Mouse (Mus musculus) layer of hippocampus, postnatal 10 days (tissue): Measurements from ENCODE around the gene Wdr18. TPM values are rescaled to one million over a fixed set of nuclear protein-coding genes. Genes with fewer than 3 reads are reported as not detected.
A peak's percentile ranks its signal among the peaks of the same experiment; 100 is the strongest.

ENCODE experiments used
- DNase-seq, 2 experiments: peaks; one replicate each; pipeline ENCODE4 v3.0.0; 2021; ENCODE audit warnings: low spot score in 2 of 2
- total RNA-seq, 2 experiments: library from RNA; stranded (reverse); gene quantifications; 2 replicates each; pipeline ENCODE4 v1.2.3; 2021

The Wdr18 gene
- total RNA-seq, 2 experiments from 2014 or later, result 41.8 to 46.5 TPM

GRCm38 (mm10) chr10:79976071-79976721 is 16.2 kb downstream of the Wdr18 start:
- DNase-seq, result no peak

DNA sequence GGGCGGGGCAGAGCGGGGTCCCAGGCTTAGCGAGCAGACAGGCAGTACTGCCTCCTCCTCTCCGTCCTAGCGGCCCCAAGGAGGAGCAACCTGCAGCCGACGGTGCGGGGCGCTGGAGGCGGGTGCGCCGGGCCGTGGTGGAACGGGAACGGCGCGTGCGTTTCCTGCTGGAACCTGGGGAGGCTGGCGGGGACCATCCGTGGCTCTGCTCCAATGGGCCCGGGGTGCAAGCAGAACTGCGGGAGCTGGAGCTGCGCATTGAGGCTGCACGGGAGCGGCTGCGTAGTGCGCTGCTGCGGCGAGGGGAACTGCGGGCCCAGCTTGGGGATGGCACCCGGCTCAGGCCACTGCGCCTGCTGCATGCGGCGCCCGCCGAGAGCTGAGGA is 16.8 kb downstream of the Wdr18 start:
- no peak for DNase-seq

DNA sequence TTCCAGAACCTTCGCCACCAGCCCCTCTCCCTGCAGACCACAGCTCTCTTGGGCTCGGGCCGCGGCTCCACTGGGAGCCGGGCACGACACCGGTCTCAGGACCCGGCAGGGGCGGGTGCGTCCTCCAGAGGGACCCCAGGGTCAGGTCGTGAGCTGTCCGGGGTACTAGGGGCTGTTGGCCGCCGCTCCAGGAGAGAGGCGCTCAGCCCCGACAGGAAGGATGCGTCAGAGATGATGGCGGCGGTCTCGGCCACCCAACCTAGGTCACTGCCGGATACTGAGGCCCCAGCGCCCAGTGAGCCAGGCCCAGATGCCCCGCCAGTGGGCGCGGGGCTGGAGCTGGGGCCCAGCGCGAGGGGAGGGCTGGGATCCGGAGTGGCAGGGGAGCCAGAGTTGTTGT is 17.4 kb downstream of the Wdr18 start:
- DNase-seq, result no peak

- DNase-seq, result no peak
Observed at GRCm38 (mm10) chr10:79978061-79978460, 18.1 kb downstream of the Wdr18 start.

DNA sequence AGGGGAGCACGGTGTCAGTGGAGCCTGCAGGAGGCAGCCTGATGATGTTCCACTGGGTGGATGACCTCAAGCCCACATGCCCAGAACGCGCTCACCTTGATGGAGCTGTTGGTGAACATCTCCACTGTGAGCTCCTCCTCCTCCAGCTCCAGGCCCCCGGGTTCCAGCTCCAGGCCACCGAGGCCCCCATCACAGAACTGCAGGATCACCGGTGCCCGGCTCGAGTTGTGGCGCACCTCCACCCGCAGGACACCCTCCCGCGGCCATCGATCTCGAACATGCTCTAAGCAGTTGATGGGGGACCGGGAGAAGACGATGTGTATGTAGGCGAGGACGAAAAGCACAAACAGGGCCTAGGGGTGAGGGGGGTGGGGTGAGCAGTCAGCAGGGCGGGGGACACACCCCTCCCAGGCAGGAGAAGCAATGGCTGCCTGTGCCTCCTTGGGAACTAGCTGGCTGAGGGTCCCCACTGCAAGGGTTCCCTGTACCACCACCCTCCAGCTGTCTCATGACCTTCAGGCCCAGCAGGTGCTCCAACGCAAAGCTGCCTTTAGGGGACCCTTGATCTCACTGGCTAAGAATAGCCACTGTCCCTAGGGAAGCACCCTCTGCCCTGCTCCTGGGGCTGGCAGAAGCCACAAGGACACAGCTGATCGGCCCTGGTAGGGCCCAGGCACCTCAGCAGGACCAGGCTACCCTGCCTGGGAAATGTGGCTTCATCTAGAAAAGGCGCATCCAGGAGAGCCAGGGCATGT is 19.6 kb downstream of the Wdr18 start:
- DNase-seq, result no peak

- no peak for DNase-seq
Observed at GRCm38 (mm10) chr10:79983205-79983604, 23.3 kb downstream of the Wdr18 start.

DNA sequence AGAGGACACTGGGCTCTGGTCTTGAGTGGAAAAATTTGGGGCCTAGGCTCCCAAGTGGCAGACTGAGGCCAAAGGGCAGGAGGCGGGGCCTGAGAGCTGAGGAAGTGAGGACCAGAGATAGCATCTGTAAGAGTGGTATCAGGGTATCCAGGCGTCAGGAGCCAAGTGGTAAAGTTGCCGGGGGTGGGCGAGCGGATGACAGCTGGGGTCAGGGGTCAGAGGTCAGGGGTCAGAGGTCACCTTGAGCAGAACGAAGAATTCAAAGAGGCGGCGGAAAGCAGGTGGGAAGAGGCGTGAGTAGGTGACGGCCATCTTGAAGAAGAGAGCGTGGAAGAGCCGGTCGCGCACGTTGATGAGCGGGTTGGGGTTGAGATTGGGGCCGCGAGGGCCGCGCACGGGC is 23.7 kb downstream of the Wdr18 start:
- DNase-seq, result peak; percentile 74 to 81

DNA sequence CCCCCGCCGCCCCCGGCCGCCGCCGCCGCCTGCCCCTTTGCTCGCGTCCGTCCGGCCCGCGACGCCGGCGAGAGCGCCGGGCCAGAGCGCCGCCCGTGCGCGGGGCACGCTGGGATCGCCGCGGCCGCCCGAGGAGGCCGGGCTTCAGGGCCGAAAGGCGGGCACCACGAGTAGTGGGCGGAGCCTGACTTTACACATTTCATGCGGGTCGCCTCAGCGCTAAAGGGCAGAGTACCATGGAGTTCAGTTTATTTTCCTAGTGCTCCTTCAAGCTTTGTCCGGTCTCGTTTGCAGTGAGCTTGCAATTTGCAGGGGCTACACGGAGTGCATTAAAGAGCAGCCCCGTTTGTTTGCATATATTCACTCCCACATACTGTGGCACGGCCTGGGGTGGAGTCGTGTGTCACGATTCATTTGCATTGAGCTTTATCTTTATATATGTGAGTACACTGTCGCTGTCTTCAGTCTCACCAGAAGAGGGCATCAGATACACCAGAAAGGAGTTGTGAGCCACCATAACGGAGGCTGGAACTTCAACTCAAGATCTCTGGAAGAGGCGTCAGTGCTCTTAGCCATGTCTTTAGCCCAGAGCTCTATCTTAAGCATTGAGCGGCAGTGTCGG is 24.4 kb downstream of the Wdr18 start, which contains the start of gene Tmem259:
TSS of gene Tmem259 (minus strand) at position 136 of the 622 bp plus-strand sequence.
- DNase-seq, result peak; percentile 78 to 85

GRCm38 (mm10) chr10:79984871-79985270 is 24.9 kb downstream of the Wdr18 start:
- DNase-seq, result peak; percentile 91 to 92

GRCm38 (mm10) chr10:79985334-79986231 is 25.6 kb downstream of the Wdr18 start:
- peak; percentile 53 to 59 for DNase-seq

GRCm38 (mm10) chr10:79986232-79986878 is 26.4 kb downstream of the Wdr18 start:
- DNase-seq, result no peak

- peak; percentile 92 to 94 for DNase-seq
Observed at GRCm38 (mm10) chr10:79986963-79987362, 27.0 kb downstream of the Wdr18 start.

DNA sequence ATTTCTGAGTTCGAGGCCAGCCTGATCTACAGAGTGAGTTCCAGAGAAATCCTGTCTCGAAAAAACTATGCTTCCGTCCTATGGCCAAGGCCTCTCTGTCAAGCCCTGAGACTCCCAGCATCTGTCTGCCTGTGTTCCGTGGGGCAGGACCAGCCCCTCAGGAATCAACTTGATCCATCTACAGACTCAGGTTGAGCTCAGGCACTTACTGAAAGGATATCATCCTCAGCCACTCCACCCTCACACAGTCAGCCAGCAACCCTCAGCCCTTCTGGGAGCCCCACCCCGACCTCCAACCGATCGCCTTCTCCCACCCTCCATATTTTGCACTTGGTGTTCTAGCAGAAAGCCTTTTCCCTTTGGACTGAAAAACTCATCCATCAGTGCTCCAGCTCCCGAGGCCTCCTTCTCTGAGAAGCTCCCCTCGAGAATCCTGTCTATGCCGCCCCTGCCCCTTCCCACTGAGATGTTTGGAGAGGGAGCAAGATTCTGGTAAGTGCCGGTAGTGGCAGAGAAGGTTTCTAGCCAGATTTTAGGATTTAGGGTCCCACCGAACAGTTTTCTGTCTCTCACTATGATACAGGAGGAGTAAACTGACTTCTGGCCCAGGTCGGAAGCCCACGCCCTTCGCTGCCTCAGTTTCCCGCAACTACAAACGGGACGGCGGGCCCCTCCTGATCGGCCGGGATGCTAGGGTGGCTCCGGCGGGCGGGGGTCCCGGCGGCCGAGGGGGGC is 28.0 kb downstream of the Wdr18 start:
- DNase-seq, result no peak

- no peak for DNase-seq
Observed at GRCm38 (mm10) chr10:79988506-79989271, 28.7 kb downstream of the Wdr18 start, which contains the start of gene Cnn2. Gene Cnn2, plus strand, starts transcription at chr10:79988584.

DNA sequence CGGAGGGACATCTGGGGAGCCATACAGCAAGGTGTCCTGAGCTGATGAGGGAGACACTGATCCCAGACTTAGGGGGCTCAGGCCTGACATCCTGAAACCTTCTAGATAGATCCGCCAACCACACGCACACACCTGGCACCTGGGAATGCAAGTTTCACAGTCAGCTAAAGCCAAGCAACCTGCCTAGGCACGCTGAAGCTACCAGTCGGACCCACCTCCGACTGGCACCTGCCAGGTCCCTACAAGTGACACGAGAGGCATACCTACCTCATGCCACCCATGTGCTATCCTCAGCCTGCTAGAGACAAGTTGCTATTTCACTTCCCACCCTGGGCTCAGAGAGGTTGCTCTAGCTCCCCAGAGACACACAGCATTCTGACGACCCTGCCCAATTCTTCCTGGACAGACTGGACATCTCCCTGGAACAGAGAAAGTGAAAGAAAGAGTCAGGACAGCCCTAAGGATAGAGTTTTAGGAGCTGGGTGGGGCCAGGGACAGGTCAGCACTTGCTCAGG is 29.4 kb downstream of the Wdr18 start:
- no peak for DNase-seq

DNA sequence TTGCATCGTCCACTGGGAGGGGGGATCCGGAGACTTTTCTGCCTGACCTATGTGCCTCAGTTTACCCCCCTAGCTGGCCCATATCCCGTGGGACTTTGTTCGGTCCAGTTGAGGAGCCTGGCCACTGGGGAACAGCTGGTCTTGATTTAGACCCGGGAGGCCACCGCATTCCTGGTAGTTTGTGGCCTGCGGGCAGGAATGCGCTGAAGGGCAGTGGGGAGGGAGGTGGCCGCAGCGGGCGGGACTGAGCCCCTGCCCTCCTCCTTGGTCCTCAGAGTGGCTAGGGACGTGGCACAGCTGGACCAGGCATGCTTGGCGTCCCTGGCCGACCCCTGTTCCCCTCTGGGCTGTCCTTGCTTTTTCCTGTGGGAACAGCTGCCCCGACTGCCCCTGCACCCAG is 29.9 kb downstream of the Wdr18 start:
- DNase-seq, result no peak

DNA sequence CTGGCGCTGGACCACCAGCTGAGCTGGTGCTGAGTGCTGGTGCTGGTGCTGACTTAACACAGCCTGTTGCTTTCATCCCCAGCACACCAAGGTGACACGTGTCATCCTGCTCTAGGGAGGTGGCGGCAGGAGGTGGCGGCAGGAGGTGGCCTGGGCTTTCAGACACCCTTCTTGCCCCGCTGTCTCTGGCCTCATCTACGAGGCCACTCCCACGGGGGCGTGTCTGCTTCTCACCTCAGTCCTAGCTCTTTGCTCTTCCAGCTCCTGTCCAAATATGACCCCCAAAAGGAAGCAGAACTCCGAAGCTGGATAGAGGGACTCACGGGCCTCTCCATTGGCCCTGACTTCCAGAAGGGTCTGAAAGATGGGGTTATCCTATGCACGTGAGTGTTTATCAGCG is 31.1 kb downstream of the Wdr18 start:
- DNase-seq, result no peak

- DNase-seq, result no peak
Observed at GRCm38 (mm10) chr10:79991548-79991947, 31.6 kb downstream of the Wdr18 start.
